Mouse (Mus musculus) urinary bladder, adult 18-20 months (tissue): ENCODE measurements around the gene Agfg2.

ENCODE experiments used
- DNase-seq, 2 experiments: peaks; one replicate each; pipeline ENCODE4 v3.0.0; 2022; ENCODE audit warnings: low spot score in 2 of 2, mixed read lengths in 2 of 2

Agfg2 gene

DNA sequence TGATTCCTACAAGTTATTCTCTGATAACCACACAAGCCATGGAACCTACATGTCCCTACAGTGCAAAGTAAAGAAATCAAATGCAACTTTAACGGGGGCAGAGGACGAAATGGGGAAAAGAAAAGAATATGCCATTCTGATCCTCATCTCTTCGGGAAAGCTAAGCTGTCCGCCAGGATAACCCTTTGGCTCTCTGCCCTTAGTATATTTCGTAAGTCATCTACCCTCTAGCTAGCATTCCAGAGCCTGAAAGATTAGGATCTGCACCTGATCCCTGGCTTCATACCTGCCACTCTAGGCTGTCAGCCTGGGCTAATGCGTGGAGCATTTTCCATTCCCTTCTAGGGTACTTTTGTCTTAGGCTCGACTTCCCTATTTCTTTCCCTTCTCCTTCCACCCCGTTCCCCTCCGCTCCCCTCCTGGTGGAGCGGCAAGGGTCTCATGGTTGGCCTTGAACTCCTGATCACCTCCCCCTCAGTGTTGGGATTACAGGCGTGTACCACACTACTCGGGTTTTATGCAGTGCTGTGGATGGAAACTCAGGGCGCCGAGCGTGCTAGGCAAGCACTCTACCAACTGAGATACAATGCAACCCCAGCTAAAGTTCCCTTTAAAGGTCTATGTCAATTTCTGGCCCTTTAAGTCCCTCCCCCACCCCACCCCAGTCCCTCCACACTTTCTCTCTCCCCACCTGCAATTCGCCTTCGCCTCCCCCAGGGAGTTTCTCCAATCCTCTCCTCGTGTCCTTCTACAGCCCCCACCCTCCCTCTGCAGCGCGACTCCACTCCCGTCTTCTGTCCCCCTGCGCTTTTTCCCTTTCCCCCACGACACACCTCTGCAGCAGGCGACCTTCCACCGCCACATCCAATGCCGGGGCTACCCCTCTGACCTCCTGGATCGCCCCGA, 885 bp downstream of the Agfg2 start:
- DNase-seq, result no peak

- no peak for DNase-seq
Observed at GRCm38 (mm10) chr5:137682526-137682925, 2.0 kb downstream of the Agfg2 start.

- DNase-seq, result no peak
Observed at GRCm38 (mm10) chr5:137679726-137680125, 4.8 kb downstream of the Agfg2 start.

- no peak for DNase-seq
Observed at GRCm38 (mm10) chr5:137678736-137679135, 5.8 kb downstream of the Agfg2 start.

- no peak for DNase-seq
Observed at GRCm38 (mm10) chr5:137677859-137678258, 6.7 kb downstream of the Agfg2 start.

GRCm38 (mm10) chr5:137674786-137675185, 9.7 kb downstream of the Agfg2 start:
- no peak for DNase-seq

DNA sequence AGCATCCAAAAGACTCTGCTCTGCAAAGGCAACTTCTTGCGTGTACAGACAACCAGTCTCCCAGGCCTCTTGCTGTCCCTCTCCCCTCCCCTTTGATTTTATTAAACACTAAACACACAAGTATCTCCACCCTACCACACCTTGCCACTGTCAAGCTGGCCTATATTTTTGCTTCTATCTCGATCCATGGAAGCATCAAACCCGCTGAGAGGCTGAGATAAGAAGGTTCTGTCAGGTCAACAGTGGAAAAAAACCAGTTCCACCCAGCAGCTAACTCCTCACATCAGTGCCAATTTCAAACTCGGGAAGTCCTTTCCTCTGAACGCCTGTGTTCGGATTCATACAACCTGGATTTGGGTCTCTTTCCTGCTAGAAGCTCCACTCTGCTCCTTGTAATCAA, 11.5 kb downstream of the Agfg2 start:
- no peak for DNase-seq

- DNase-seq, result no peak
Observed at GRCm38 (mm10) chr5:137672361-137672760, 12.2 kb downstream of the Agfg2 start.

GRCm38 (mm10) chr5:137671443-137672240, 12.9 kb downstream of the Agfg2 start:
- DNase-seq, result peak; percentile 37 to 75

DNA sequence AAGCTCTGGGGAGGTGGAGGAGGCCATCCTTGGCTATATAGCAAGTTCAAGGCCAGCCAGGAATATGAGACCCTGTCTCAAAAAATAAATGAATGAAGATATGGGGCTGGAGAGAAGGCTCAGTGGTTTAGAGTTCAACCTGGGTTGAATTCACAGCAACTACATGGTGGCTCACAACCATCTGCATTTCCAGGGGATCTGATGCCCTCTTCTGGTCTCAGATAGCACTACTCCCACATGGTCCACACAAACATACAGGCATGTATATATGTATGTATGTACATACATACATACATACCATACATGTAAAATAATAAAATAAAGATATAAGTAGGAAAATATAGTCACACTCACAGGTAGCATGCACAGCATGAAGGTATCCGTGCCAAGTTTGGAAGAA, 14.3 kb downstream of the Agfg2 start:
- no peak for DNase-seq

GRCm38 (mm10) chr5:137668971-137669370, 15.6 kb downstream of the Agfg2 start:
- no peak for DNase-seq

DNA sequence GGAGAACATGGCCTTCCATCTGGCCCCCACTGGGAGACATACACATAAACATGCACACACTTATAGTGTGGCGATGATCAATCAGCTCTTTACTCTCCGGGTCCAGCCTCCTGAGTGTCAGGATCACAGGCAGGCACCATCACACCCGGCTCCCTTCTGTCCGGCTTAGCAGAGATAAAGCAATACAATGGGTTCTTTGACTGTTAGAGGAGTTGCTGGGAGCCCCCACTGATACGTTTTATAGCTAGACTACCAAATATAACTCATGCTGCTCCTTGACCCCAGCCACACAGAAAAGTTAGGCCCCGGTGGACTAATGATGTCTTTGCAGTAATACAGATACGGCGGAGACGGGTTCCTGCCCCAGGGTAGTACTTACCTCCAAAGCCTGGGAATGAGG, 21.5 kb downstream of the Agfg2 start:
- DNase-seq, result no peak

DNA sequence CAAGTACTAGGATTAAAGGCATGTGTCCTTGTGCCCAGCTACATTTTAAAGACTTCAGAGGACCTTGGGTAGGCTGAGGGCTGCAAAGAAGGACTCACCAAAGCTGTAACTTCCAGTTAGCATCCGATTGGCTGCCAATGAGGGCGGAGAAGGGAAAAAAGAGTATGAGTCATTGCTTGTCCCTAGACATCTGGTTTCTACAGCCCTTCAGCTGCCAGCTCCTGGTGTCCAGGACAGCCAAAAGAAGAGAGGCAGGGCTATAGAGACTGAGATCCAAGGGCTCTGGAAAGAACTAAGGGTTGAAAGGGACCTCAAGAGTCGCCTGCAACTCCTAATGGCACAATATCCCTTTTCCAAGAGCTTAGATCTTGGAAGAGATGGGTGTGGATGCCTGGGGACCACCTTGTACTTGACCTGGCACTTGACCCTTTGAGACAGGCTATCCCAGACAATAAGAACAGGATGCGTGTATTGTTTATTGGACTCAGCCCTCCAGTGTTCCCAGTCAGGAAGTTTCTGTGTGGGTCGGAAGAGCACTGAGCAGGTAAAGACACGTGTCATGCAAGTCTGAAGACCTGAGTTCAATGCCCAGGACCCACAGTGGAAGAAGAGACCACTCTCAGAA, 24.4 kb downstream of the Agfg2 start:
- DNase-seq, result peak in 1 of 2 experiments; percentile 70

- peak in 1 of 2 experiments; percentile 63 for DNase-seq
Observed at GRCm38 (mm10) chr5:137656977-137657376, 27.5 kb downstream of the Agfg2 start.

GRCm38 (mm10) chr5:137654746-137655145, 29.8 kb downstream of the Agfg2 start:
- DNase-seq, result no peak

DNA sequence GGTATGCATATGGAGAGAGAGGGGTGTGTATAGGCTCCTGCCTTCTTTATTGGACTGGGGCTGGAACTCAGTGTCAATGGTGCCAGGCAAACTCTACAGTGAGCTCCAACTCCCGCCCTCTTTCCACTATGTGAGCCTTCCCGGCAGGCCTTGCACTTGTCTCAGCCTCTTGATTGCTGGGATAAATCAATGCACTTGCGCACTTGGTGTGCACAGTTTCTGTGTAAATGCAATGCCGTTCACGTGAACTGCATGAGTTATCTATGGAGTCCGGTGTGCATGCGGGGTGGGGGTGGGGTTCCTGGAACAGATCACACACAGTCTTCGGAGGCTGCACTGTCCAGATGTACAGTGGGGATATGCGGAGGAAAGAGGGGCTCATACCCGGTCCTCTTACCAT, 31.2 kb downstream of the Agfg2 start:
- no peak for DNase-seq

DNA sequence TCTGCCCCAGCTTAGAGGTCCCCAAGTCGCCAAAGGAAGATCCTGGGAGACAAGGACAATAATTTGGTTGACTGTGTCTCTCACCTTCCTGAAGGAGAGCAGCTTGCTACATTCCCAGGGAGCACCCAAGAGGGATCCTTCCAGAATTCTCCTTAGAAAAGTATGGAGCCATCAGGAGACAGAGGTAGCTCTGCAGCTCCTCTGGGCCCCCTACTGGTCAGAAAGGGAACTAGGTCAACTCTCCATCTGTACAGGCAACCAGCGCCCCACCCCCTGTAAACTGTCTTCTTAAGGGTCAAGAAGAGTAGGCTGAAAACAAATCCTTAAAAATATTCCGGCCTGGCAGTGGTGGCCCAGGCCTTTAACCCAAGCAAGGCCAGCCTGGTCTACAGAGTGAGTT, 32.1 kb downstream of the Agfg2 start:
- DNase-seq, result no peak

DNA sequence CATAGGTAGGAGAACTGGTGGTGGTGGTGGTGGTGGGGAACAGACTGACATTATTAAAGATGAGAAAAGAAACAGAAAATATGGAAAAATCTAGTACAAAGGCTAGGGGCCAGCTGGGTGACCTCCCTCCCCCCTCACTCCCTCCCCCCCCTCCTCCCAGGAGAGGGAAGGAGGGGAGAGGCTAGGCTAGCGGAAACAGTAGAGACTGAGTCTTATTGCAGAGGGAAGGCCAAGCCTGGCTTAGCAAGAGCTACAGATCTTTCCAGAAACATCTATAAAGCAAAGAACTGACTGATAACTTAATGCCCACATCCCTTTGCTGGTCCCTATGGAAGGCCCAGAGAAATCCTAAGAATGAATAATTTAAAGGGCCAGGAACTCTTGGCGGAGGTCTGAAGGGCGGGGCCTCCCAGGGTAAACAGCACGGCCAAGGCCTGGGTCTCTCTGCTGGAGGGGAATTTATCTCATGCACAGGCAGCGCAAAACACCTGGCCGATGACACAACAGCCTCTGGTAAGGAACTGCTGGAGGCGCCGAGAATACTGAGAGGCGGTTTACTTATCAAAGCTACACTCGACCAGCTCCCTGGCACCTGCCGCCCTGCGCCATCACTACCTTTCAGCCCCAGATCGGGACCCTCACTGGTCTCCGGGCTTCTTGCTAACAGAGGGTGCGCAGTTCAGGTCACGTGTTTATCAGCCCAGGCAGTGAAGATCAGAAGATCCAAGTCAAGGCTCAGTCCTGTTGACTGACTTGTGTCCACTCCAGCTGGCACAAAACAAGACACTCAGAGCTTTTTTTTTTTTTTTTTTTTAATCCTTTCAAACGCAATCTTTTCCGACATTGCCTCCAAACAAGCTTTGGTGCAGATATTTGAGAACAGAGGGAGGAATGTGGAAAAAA, 34.6 kb downstream of the Agfg2 start:
- no peak for DNase-seq

DNA sequence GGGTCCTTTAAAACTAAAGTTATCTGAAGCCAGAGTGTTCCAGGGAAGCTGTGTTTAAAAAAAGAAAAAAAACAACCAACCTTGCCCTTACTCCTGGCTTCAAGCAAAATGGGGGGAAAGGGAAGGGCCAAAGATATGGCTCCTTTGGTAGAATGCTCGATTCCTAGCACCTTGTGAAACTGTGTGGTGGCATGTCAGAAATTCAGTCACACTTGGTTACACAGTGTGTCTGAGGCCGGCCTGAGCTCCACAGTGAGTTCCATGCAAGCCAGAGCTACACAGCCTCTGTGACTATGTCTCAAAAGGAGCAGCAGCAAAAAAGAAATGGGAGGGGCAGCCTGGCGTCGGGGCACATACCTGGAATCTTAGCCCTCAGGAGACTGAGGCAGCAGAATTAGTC, 35.3 kb downstream of the Agfg2 start:
- no peak for DNase-seq

DNA sequence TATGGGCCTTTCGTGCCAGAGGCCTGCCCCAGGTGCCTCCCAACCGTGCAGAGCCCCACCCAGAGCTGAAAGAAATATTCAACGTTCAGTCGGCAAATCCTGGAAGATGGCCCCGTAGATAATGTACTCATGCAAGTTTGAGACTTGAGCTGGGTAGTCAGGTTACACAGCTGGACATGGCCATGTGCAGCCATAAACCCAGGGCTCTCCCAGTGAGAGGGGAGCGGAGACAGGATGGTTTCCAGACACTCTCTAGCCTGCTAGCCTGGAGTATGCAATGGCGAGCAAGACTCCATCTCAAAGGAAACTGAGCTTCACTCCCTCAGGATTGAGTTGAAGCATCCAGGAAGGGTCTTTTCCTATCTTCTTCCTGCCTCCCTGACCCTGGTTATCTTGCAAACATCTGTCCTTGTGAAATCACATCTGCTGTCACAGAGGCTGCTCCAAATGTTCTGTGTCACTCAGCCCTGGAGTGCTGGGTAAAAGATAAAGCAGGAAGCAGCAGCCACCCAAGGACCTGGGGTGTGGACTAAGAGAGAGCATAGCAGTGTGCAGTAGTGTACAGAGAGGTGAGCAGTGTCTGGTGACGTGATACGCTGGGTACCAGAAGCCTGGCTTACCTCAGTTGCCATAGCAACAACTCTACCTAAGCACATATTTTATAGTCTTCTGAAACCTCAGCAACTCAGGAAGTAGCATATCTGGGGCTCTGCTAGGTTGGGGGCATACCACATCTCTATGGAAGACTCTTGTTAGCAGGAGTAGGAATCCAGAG, 36.5 kb downstream of the Agfg2 start:
- no peak for DNase-seq
